Mouse (Mus musculus) bone marrow macrophage, adult 2 months (primary cell): ENCODE measurements around the gene Pfdn2.

Source experiments
- CTCF ChIP-seq: IDR thresholded peaks from 2 replicates; pipeline ENCODE4 v1.5.1; 2012; ENCODE audit warnings: low read depth, mild to moderate bottlenecking, low read length, moderate library complexity
- POLR2A ChIP-seq: IDR thresholded peaks from 2 replicates; pipeline ENCODE4 v1.6.1; 2012; ENCODE audit warnings: mild to moderate bottlenecking, low read depth, low read length, borderline replicate concordance

- TF ChIP-seq CTCF (no peak), POLR2A (no peak)
Measured at GRCm38 (mm10) chr1:171328244-171328643, 17.2 kb upstream of the Pfdn2 start.
